Mouse (Mus musculus) CH12.LX (cell line): ENCODE data around the gene Gm20388. TPM values are rescaled to one million over a fixed set of nuclear protein-coding genes. Genes with fewer than 3 reads are reported as not detected.

Experiments
- DNase-seq: peaks from one replicate; pipeline ENCODE4 v3.0.0-alpha.2; 2013; ENCODE audit errors: extremely low read depth
- H3K27ac ChIP-seq: 2 replicates; pipeline ENCODE4 v1.5.1; 2012; ENCODE audit warnings: low read depth, mild to moderate bottlenecking, control low read depth, moderate library complexity; ENCODE audit not compliant: insufficient read depth
- H3K27me3 ChIP-seq: replicated peaks from 2 replicates; pipeline ENCODE3; 2012; ENCODE audit warnings: inconsistent platforms
- H3K36me3 ChIP-seq, 2 experiments: replicated peaks in 1 of 2; 2 replicates each; pipeline versions ENCODE3 to v1.6.1; 2012; ENCODE audit warnings: inconsistent platforms in 1 of 2, low read length in 1 of 2, mild to moderate bottlenecking in 1 of 2, mixed read lengths in 1 of 2, moderate library complexity in 1 of 2; ENCODE audit not compliant: control insufficient read depth in 1 of 2, insufficient read depth in 1 of 2
- H3K4me1 ChIP-seq, 2 experiments: 2 replicates each; pipeline ENCODE4 v1.6.1; 2012; ENCODE audit warnings: inconsistent platforms in 1 of 2, moderate library complexity in 1 of 2; ENCODE audit not compliant: insufficient read depth in 2 of 2, control insufficient read depth in 1 of 2
- H3K4me2 ChIP-seq: 2 replicates; pipeline ENCODE4 v1.6.1; 2012; ENCODE audit warnings: low read depth, mild to moderate bottlenecking, control low read depth; ENCODE audit not compliant: poor library complexity, insufficient read depth, severe bottlenecking
- H3K4me3 ChIP-seq, 3 experiments: fragments of 150-350 bp in 1 of 3; sonication (generic) in 1 of 3; replicated peaks in 1 of 3; 2 replicates each; pipeline versions ENCODE3 to v1.5.1; 2011 to 2012; ENCODE audit warnings: low read depth in 2 of 3, low read length in 2 of 3, mild to moderate bottlenecking in 2 of 3, moderate library complexity in 2 of 3, control low read depth in 1 of 3, improper control_type of control experiment in 1 of 3, inconsistent platforms in 1 of 3, mixed read lengths in 1 of 3; ENCODE audit not compliant: poor library complexity in 1 of 3
- H3K79me2 ChIP-seq: replicated peaks from 2 replicates; pipeline ENCODE4 v1.6.1; 2012; ENCODE audit warnings: mild to moderate bottlenecking, moderate library complexity; ENCODE audit not compliant: control insufficient read depth, poor library complexity, insufficient read depth, severe bottlenecking; ENCODE audit errors: extremely low read depth
- H3K9ac ChIP-seq: 2 replicates; pipeline ENCODE4 v1.6.1; 2012; ENCODE audit warnings: low read depth, mild to moderate bottlenecking, control low read depth, moderate library complexity; ENCODE audit not compliant: insufficient read depth
- H3K9me3 ChIP-seq: replicated peaks from 2 replicates; pipeline ENCODE3; 2012; ENCODE audit warnings: low read length, inconsistent platforms, mixed read lengths
- BHLHE40 ChIP-seq: IDR thresholded peaks from 2 replicates; pipeline ENCODE4 v1.6.1; 2011; ENCODE audit warnings: mild to moderate bottlenecking, low read depth, low read length, improper control_type of control experiment
- CHD1 ChIP-seq: IDR thresholded peaks from 2 replicates; pipeline ENCODE4 v1.6.1; 2012; ENCODE audit warnings: low read depth, low read length, improper control_type of control experiment, inconsistent platforms
- CTCF ChIP-seq, 2 experiments: IDR thresholded peaks in 1 of 2; conservative IDR thresholded peaks in 1 of 2; 2 replicates each; pipeline ENCODE4 v1.5.1; 2011 to 2012; ENCODE audit warnings: low read depth in 2 of 2, low read length in 2 of 2, improper control_type of control experiment in 1 of 2, inconsistent platforms in 1 of 2, mild to moderate bottlenecking in 1 of 2, moderate library complexity in 1 of 2
- EP300 ChIP-seq: IDR thresholded peaks from 2 replicates; pipeline ENCODE4 v1.6.1; 2011; ENCODE audit warnings: low read length, improper control_type of control experiment
- JUN ChIP-seq: IDR thresholded peaks from 2 replicates; pipeline ENCODE4 v1.6.1; 2011; ENCODE audit warnings: low read depth, mild to moderate bottlenecking, low read length, improper control_type of control experiment, moderate library complexity; ENCODE audit not compliant: insufficient read depth
- MAZ ChIP-seq: IDR thresholded peaks from 2 replicates; pipeline ENCODE4 v1.6.1; 2012; ENCODE audit warnings: low read depth, mild to moderate bottlenecking, inconsistent platforms, low read length, improper control_type of control experiment, moderate library complexity
- SIN3A ChIP-seq: IDR thresholded peaks from 2 replicates; pipeline ENCODE4 v1.6.1; 2012; ENCODE audit warnings: low read length, improper control_type of control experiment, inconsistent platforms
- SMC3 ChIP-seq: IDR thresholded peaks from 2 replicates; pipeline ENCODE4 v1.6.1; 2011; ENCODE audit warnings: low read depth, low read length, improper control_type of control experiment
- TBP ChIP-seq: conservative IDR thresholded peaks from 2 replicates; pipeline ENCODE4 v1.6.1; 2011; ENCODE audit warnings: low read depth, low read length, improper control_type of control experiment
- TCF12 ChIP-seq: IDR thresholded peaks from 2 replicates; pipeline ENCODE4 v1.6.1; 2014; ENCODE audit warnings: low read depth, mild to moderate bottlenecking, inconsistent platforms, low read length, improper control_type of control experiment
- USF1 ChIP-seq: IDR thresholded peaks from 2 replicates; pipeline ENCODE4 v1.6.1; 2014; ENCODE audit warnings: low read depth, mild to moderate bottlenecking, inconsistent platforms, low read length, improper control_type of control experiment
- USF2 ChIP-seq: conservative IDR thresholded peaks from 2 replicates; pipeline ENCODE4 v1.6.1; 2011; ENCODE audit warnings: low read depth, low read length, improper control_type of control experiment
- ZC3H11A ChIP-seq: IDR thresholded peaks from 2 replicates; pipeline ENCODE4 v1.6.1; 2012; ENCODE audit warnings: low read depth, mild to moderate bottlenecking, inconsistent platforms, low read length, improper control_type of control experiment
- ZMIZ1 ChIP-seq: IDR thresholded peaks from 2 replicates; pipeline ENCODE4 v1.6.1; 2012; ENCODE audit warnings: low read depth, mild to moderate bottlenecking, inconsistent platforms, low read length, improper control_type of control experiment
- ZNF384 ChIP-seq: IDR thresholded peaks from 2 replicates; pipeline ENCODE4 v1.6.1; 2012; ENCODE audit warnings: low read depth, low read length, improper control_type of control experiment, inconsistent platforms
- dilution Hi-C: fragments of 300-500 bp; cut with MboI; formaldehyde crosslinking; loops from 2 replicates; pipeline ENCODE4 v1.14.3; 2020; ENCODE audit warnings: low sequenced_read_pairs; ENCODE audit not compliant: extremely low pct_unique_long_range_greater_than_20kb, extremely low pct_ligation_motif_present
- in situ Hi-C: fragments of 300-500 bp; cut with MboI; formaldehyde crosslinking; loops from 3 replicates; pipeline ENCODE4 v1.14.3; 2019; ENCODE audit warnings: low sequenced_read_pairs, low pct_ligation_motif_present, low pct_unique_long_range_greater_than_20kb, mixed read lengths
- polyA plus RNA-seq: library from polyadenylated mRNA; unstranded; fragments of >175 nt; gene quantifications from 2 replicates; pipeline ENCODE4 v1.2.1, GENCODE M21; 2012; ENCODE audit warnings: low read depth; ENCODE audit not compliant: insufficient read length
- total RNA-seq, 2 experiments: library from RNA; depleted of rRNA; stranded (reverse); fragments of 300-350 nt in 1 of 2; fragments of >200 nt in 1 of 2; gene quantifications; 2 replicates each; pipeline ENCODE4 v1.2.3; 2012 to 2014

Gene Gm20388
- total and polyA plus RNA-seq, 3 experiments = 14.8 to 26.3 (median 22.2) TPM

DNA sequence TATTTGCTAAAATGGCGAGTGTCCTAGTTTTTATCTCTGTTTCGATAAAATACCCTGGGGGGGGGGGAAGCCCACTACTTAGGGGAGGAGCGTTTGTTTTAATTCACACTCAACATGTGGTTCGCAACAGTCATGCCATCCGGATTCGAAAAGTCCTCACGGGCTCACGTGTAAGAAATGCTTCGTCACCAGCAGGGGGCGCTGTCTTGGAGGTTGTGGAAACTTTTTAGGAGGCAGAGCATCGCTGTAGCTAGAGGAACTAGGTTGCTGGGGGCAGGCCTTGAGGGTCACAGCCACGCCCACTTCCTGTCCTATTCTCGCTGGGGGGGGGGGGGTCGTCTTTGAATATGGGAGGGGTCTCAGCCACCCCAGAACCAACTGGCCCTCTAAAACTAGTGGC, 1514.0 kb downstream of the Gm20388 start:
- Histone ChIP-seq H3K9ac (no peak overlapping the region), H3K36me3 (no peaks in the 10 kb centered on the region), H3K27ac (no peak overlapping the region), H3K79me2 (no peaks in the 10 kb centered on the region), H3K27me3 (peaks cover 52% of the 10 kb centered on the region), H3K4me2 (no peak overlapping the region), H3K4me1 (0 out of 4 replicates have a peak, but pooled peaks cover 0 to 4% of the 10 kb centered on the region in 2 experiments), H3K4me3 (no peak overlapping the region), H3K9me3 (peaks cover 2% of the 10 kb centered on the region)
- dilution Hi-C loops (no loop called here), in situ Hi-C loops (no loop called here)
- DNase-seq = peak; percentile 27
- TF ChIP-seq MAZ (no peak), CTCF (conservative IDR thresholded peaks at IDR 0.05 in 1 of 2, IDR thresholded peaks at IDR 0.05 in 1 of 2; ENCODE audit: low read depth in 2 of 2, low read length in 2 of 2) (peak in 1 of 2 experiments; percentile 42; a peak in 2 of 4 replicates), SMC3 (peak; percentile 17)

DNA sequence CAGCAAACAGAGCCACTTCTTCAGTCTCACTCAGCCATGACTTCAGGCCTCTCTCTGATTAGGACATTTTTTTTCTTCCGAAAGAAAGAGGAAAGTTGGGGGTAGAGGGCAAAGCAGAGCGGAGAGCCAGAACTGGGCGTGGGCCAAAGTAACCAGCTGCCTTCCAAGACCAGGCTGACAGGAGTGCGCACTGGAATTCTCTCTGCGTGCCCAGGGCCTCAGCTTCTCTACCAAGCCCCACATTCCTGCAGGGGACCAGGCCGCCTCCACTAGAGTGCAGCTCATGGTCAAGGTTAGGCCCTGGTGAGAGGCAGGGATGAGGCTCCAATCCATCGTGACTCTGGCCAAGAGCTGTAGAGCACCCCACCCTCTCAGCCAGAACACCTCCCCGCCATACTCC, 1520.9 kb downstream of the Gm20388 start:
- Histone ChIP-seq H3K9me3 (no peaks in the 10 kb centered on the region), H3K4me2 (no peak overlapping the region), H3K79me2 (no peaks in the 10 kb centered on the region), H3K27me3 (peaks cover 65% of the 10 kb centered on the region), H3K4me3 (no peak overlapping the region), H3K4me1 (no peaks in the 10 kb centered on the region)
- no peak for TF ChIP-seq ZNF384
- TF ChIP-seq SIN3A = no peak
- no peak for TF ChIP-seq CTCF (conservative IDR thresholded peaks at IDR 0.05 in 1 of 2, IDR thresholded peaks at IDR 0.05 in 1 of 2; ENCODE audit: low read depth in 2 of 2, low read length in 2 of 2)
- TF ChIP-seq ZC3H11A = no peak
- TF ChIP-seq, all 38 proteins: peak for 0
- no peak overlapping the region for H3K9ac ChIP-seq
- dilution Hi-C loops (no loop called here), in situ Hi-C loops (no loop called here)
- H3K27ac ChIP-seq = no peak overlapping the region
- DNase-seq = no peak
- H3K36me3 ChIP-seq = no peaks in the 10 kb centered on the region

DNA sequence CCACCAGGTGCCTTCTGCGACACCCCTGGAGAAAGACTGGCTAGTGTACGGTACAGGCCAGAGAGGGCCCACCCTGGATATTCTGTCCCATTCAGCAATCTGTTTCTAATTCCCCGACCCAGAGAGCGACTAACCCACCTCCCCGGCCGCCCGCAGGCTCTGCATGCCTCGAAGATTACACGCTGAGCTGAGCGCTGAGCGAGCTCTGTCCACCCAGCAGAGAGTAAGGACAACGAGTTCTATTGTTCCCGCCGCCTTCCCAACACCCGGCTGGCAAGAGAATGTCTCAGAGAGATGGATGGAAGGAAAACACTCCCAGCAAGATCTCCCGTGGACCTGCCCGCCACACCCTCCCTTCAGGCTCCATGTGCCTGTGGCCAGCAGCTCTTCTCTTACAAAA, 1522.8 kb downstream of the Gm20388 start:
- in situ Hi-C loops (no loop called here), dilution Hi-C loops (no loop called here)
- Histone ChIP-seq H3K27ac (no peak overlapping the region), H3K4me2 (no peak overlapping the region), H3K27me3 (peaks cover 63% of the 10 kb centered on the region), H3K9ac (no peak overlapping the region), H3K9me3 (no peaks in the 10 kb centered on the region), H3K79me2 (no peaks in the 10 kb centered on the region), H3K4me3 (no peak overlapping the region), H3K4me1 (no peaks in the 10 kb centered on the region), H3K36me3 (no peaks in the 10 kb centered on the region)
- no peak for DNase-seq
- no peak for TF ChIP-seq JUN
- no peak for TF ChIP-seq USF1
- TF ChIP-seq TCF12 = no peak
- TF ChIP-seq USF2 = no peak
- TF ChIP-seq BHLHE40 = no peak
- no peak for TF ChIP-seq EP300
- no peak for TF ChIP-seq CHD1
- no peak for TF ChIP-seq ZMIZ1
- no peak for TF ChIP-seq CTCF (conservative IDR thresholded peaks at IDR 0.05 in 1 of 2, IDR thresholded peaks at IDR 0.05 in 1 of 2; ENCODE audit: low read depth in 2 of 2, low read length in 2 of 2)
- no peak for TF ChIP-seq TBP
- TF ChIP-seq ZC3H11A = no peak
